Mouse (Mus musculus) spleen, postnatal 14 days (tissue): ENCODE measurements around the gene Aagab.

Source experiments
- DNase-seq, 2 experiments: peaks; one replicate each; pipeline ENCODE4 v3.0.0; 2021 to 2022; ENCODE audit warnings: low spot score in 2 of 2

The Aagab gene

DNA sequence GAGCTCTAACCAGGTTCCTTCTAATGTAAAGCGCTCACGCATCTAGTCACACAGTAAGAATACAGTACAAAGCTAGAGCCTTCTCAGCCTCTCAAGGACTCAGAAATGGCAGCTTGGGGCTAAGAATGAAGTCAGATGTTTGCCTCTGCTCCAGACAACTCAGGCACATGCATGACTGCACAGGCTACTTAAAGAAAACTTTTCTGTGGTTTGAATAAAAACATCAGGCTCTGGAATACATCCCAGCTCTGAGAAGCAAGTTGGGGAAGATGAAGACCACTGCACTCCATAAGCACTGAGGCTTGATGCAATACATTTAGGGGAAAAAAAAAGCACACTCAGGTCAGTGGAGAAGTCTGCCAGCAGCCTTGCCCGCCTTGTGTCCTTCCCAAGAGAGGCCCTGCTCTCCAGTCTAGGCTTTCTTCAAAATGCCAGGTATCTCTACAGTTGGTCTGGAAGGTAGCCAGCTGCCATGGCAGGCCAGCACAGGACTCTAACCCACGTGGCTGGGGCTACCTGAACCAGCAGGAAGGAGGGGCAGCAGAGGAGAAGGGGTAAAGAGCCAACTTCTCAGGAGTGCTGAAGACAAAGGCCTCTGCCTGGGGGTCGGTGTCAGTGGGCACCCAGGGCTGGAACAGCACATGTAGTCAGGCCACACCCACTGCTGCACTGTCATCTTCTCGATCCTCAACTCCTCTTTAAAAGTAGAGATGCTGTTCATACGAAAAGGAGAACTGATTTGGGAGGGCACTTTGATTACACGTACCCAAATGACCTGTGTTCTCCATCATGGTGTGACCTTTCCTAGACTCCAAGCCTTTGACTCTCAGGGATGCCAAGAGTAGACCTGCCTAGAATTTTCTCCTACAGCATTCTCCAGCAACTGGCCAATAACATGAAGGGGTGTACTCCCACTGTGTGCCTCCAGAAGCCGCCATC, 45.4 kb downstream of the Aagab start:
- no peak for DNase-seq

- DNase-seq, result no peak
Measured at GRCm38 (mm10) chr9:63648520-63648918, 46.1 kb downstream of the Aagab start.

- DNase-seq, result peak in 1 of 2 experiments; percentile 21
Measured at GRCm38 (mm10) chr9:63649841-63650545, 47.5 kb downstream of the Aagab start.

GRCm38 (mm10) chr9:63650905-63651304, 48.4 kb downstream of the Aagab start:
- DNase-seq, result no peak

DNA sequence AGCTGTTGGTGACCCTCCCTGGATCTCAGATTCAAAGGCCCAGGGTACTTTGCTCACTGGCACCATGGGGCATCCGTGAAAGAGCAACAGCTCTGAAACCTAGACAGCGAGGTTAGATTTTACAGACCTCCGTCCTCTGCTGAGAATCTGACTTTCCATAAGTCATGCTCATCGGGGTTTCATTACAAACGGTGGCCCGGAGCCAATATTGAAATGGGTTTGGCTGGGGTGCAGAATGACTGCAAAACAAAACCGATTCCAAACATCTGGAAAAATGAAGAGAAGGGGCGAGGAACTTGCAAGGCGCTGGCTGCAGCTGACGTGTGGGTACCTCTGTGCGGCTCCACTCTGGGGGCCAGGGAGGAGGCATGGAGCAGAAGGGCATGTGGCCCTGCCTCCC, 49.1 kb downstream of the Aagab start:
- no peak for DNase-seq

DNA sequence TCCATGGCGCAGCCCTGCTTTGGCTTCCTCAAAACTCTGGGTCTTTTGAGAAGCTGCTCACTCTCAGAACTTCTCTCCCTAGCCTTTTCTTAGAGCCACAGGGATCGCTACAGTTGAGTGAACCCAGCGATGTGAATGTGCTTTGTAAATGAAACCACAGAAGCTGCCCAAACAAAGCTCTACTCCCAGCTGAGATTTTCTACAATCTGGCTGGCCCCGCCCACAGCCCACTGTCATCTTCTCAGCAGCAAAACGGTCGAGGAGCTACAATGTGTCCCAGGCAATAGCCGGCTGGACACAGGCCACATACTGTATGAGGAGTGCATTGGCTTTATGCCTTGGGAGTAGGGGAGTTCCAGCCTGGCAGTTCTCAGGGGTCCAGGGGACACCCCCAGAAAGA, 51.2 kb downstream of the Aagab start:
- no peak for DNase-seq

DNA sequence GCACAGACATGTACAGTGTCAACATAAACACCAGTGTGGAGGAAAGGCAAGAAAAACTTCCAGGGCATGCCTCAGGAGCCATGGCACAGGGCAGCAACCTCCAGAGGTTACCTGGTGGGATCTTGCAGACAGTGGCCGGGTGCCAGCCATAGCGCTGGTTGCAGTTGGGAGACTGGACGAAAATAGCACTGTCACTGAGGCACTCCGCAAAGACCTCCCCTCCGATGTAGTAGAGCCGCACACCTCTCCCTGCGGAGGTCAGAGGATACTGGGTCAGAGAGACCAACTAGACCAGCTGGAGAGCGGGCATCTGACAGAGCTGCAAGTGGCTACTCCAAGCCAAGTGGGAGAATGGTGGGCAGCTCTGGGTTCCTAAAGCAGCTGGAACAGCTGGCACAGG, 52.1 kb downstream of the Aagab start:
- DNase-seq, result no peak

DNA sequence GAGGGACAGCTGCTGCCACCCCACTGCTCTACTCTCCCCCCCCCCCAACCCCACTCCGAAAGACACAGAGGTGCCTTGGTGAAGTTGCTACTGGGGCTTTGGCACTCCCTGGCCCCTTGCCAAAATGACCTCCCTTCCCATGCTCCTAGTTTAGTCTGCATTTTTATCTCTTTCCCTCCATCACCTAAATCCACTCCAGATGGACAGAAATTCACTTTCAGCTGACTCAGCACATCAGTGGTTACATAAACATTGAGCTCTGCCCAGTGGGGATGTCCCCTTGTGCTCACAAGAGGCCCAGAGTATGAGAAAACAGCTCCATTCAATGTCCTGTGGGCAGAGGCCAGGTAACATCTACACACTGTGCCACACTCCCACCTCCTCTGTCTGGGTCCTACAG, 52.6 kb downstream of the Aagab start:
- DNase-seq, result no peak

GRCm38 (mm10) chr9:63657167-63657566, 54.7 kb downstream of the Aagab start:
- no peak for DNase-seq

DNA sequence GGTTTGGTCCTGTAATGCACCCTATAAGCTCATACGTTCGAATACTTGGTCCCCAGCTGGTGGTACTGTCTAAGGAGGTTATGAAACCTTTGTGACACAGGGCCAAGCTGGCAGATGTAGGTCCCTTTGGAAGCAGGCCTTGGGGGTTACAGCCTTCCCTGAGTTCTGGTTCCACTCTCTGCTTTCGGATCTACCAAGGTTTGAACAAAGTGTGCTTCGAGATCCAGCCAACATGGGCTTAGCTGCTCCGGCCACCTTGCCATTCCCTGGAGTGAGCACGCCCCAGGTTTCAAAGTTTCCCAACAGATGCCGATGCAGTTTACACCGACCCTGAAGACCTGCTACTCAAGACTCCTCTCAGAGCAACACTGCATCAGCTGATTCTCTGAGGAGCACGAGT, 56.0 kb downstream of the Aagab start:
- no peak for DNase-seq

GRCm38 (mm10) chr9:63658970-63659371, 56.5 kb downstream of the Aagab start:
- DNase-seq, result no peak

DNA sequence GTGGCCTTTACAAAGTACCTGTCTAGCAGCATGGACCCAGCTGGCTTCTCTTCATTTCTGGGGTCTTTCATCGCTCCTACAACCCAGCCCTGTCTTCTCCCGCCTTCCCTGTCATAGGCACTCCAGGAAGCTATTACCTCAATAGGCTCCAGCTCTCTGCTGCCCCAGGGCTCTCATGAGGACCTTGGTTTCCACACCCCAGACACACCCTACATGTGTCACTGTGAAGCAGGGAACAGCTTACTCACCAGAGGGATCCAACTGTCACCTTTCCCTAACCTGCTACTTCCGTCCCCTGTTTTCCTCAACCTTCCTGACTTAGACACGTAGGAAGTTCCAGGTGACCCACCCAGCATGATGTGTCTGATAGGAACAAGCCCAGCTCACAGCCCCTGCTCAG, 57.6 kb downstream of the Aagab start:
- DNase-seq, result no peak

- DNase-seq, result no peak
Measured at GRCm38 (mm10) chr9:63660691-63661090, 58.2 kb downstream of the Aagab start.

GRCm38 (mm10) chr9:63662759-63663158, 60.3 kb downstream of the Aagab start:
- DNase-seq, result no peak

GRCm38 (mm10) chr9:63663222-63663621, 60.8 kb downstream of the Aagab start:
- no peak for DNase-seq

DNA sequence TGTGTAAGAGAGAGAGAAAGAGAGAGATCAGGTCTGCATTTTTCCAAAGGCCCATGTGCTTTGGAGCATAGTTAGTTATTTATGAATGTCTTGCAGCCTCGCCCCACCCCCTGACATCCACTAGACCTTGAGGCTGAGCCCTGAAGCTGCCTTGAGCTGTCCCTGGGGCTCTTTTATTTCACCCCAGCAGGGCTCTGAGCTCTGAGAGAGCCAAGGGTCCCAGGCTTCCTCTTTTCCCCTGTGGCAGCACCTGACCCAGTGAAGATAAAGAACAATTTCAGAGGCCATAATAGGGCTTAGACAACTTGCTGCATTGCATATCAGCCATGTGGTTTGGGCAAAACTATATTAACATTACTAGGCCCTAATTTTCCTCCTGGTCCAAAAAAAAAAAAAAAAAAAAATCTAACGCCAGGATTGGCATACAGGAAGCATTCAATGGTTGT, 61.9 kb downstream of the Aagab start:
- no peak for DNase-seq

DNA sequence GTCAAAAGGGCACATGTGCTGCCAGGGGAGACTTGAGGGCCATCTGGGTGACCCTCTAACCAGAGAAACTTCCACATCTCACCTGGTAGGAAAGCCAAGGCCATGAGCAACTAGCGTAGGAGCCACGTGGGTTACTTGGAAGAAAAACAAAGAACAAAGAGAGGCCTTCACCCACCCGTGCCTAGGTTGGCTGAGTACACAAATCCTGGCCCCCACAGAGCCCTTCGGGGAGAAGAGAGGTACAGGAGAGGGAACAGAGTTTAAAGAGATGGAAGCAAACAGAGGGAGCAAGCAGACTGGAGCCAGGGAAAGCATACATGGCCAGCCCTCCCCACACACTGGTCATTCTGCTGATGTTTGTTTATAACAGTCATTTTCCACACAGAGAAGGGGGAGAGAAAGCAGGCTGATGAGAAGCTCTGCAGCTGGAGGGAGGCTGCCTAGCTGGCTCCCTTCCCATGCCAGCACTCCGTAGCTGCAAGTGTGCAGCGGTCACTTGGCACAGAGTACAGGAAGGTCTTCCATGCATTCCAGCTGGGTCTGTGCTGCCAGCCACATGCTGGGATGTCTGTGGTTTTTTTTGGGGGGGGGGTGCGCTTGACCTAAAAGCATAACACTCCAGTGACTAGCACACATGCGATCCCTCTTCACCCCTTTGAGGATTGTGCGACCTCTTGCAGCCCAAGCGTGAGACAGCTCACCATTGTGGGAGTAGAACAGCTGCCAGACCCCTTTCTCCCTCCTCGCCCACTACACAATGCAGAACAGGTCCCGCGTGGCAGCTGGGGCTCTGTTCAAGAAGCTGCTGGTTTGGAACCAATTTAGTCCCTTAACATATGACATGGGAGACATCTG, 62.6 kb downstream of the Aagab start:
- no peak for DNase-seq

DNA sequence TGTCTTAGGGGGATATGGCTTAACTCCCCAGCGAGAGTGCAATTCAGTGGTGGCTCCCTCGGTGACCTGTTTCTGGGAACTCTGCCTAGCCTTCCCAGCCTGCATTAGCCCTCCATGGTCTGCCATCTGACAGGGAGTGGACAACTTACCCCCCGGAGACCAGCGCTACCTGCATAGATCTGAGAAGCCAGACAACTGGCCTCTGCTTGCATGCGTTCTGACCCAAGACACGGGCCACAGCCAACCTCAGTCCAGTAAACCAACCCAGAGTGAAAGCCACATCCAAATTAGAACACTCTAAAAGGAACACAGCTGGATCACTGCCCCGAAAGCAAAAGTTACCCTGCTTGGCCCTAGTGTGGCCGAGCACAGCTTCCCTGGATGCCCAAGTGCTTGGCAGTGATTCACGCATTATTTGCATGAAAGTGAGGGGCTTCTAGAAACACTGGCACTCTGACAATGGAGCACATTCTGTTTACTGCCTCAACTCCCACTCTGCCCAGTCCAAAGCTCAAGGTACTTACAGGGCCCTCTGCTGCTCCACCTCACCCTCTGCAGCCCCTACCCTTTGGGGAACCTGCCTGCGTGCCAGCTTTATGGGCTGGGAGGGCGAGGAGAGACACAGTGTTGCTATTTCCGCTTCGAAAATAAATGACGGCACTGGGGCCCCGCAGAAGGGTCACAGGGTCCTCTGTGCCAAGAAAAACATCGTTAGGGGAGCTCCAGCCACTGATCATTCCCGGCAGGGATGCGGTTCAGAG, 64.3 kb downstream of the Aagab start:
- DNase-seq, result no peak

- no peak for DNase-seq
Measured at GRCm38 (mm10) chr9:63667373-63667724, 64.9 kb downstream of the Aagab start.

- no peak for DNase-seq
Measured at GRCm38 (mm10) chr9:63668621-63669020, 66.2 kb downstream of the Aagab start.

GRCm38 (mm10) chr9:63669816-63670215, 67.4 kb downstream of the Aagab start:
- no peak for DNase-seq
